Mouse (Mus musculus) erythroblast, embryonic 14.5 days (primary cell): ENCODE results near the gene Spag5.

Experiments used
- GATA1 ChIP-seq: IDR thresholded peaks from 2 replicates; pipeline ENCODE4 v1.6.1; 2012; ENCODE audit warnings: low read length, inconsistent platforms, mixed read lengths
- TAL1 ChIP-seq: IDR thresholded peaks from 3 replicates; pipeline ENCODE4 v1.6.1; 2012; ENCODE audit warnings: low read length, inconsistent platforms, mixed read lengths

- TF ChIP-seq GATA1 (no peak), TAL1 (no peak)
Measured at GRCm38 (mm10) chr11:78322860-78323259, 21.5 kb downstream of the Spag5 start, which contains the start of gene Aldoc.
